Mouse (Mus musculus): ENCODE data around the gene Dixdc1. TPM values are rescaled to one million over a fixed set of nuclear protein-coding genes. Genes with fewer than 3 reads are reported as not detected.

Dixdc1 gene
- polyA plus RNA-seq, 2 experiments = 16.1 to 16.4 TPM

DNA sequence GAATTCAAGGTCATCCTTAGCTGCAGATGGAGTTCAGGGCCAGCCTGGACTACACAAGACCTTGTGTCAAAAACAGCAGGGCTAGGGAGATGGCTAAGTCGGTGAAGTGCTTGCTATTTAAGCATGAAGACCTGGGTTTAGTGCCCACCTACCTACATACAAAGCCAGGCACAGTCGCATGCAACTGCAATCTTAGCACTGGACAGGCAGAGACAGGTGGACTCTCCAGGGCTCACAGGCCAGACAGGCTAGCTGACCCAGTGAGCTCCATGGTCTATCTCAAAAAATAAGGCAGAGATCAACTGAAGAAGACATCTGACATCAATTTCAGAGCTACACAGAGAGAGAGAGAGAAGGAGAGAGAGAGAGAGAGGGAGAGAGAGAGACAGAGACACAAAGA, 15.2 kb downstream of the Dixdc1 start:
- Histone ChIP-seq H3K9me3 (ENCODE audit: control insufficient read depth, low read length) (no peaks in the 10 kb centered on the region), H3K27me3 (ENCODE audit: control insufficient read depth, insufficient read depth, low read length) (no peaks in the 10 kb centered on the region), H3K27ac (replicated peaks; ENCODE audit: low read depth, low read length) (0 out of 2 replicates have a peak overlapping the region, but pooled peaks have one; percentile 13), H3K4me1 (ENCODE audit: control insufficient read depth, insufficient read depth, low read length) (peaks cover 40% of the 10 kb centered on the region), H3K4me3 (replicated peaks; ENCODE audit: low read length) (no peak overlapping the region), H3K9ac (ENCODE audit: low read depth, low read length, severe bottlenecking) (no peak overlapping the region), H3K4me2 (replicated peaks; ENCODE audit: low read depth, low read length, severe bottlenecking) (no peak overlapping the region), H3K36me3 (ENCODE audit: control insufficient read depth, insufficient read depth, low read length) (no peaks in the 10 kb centered on the region)
- no peak for ATAC-seq (ENCODE audit: low FRiP score, low read depth)
- 71% methylated on average over 2 of the region's 2 CpGs for WGBS
- no peak for TF ChIP-seq POLR2A (IDR thresholded peaks at IDR 0.05; ENCODE audit: borderline replicate concordance, extremely low read depth, insufficient read depth, insufficient read length)
- DNase-seq (ENCODE audit: low spot score) = no peak

DNA sequence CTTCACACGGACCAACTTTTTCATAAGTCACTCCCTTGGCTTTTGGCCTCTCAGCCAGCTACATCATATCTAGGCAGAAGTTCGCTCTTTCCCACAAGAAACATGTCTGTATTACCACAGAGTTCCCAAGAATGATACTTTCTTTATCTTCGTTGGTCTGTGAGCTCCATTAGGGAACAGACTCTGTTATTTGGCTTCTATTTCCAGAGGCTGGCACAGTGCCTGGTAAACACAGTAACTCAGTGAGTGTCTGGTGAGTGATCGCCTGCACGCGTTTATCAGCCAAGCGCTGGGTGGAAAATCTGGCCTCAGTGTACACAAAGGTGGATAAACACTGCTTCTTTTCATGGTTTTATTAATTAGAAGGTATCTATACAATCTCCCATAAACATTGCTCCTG, 15.9 kb downstream of the Dixdc1 start:
- no peaks in the 10 kb centered on the region for H3K9me3 ChIP-seq (ENCODE audit: control insufficient read depth, low read length)
- 0 out of 2 replicates have a peak overlapping the region, but pooled peaks have one; percentile 44 for H3K27ac ChIP-seq (replicated peaks; ENCODE audit: low read depth, low read length)
- H3K4me2 ChIP-seq (replicated peaks; ENCODE audit: low read depth, low read length, severe bottlenecking) = 0 out of 2 replicates have a peak overlapping the region, but pooled peaks have one; percentile 0
- peak; percentile 56 for DNase-seq (ENCODE audit: low spot score)
- no peak overlapping the region for H3K4me3 ChIP-seq (replicated peaks; ENCODE audit: low read length)
- no peaks in the 10 kb centered on the region for H3K36me3 ChIP-seq (ENCODE audit: control insufficient read depth, insufficient read depth, low read length)
- TF ChIP-seq POLR2A (IDR thresholded peaks at IDR 0.05; ENCODE audit: borderline replicate concordance, extremely low read depth, insufficient read depth, insufficient read length) = no peak
- peaks cover 40% of the 10 kb centered on the region for H3K4me1 ChIP-seq (ENCODE audit: control insufficient read depth, insufficient read depth, low read length)
- 35% methylated on average over 7 of the region's 7 CpGs for WGBS
- no peak overlapping the region for H3K9ac ChIP-seq (ENCODE audit: low read depth, low read length, severe bottlenecking)
- H3K27me3 ChIP-seq (ENCODE audit: control insufficient read depth, insufficient read depth, low read length) = no peaks in the 10 kb centered on the region
- ATAC-seq (ENCODE audit: low FRiP score, low read depth) = no peak

GRCm38 (mm10) chr9:50722451-50722911, 16.8 kb downstream of the Dixdc1 start:
- H3K4me2 ChIP-seq (replicated peaks; ENCODE audit: low read depth, low read length, severe bottlenecking) = no peak overlapping the region
- no peaks in the 10 kb centered on the region for H3K27me3 ChIP-seq (ENCODE audit: control insufficient read depth, insufficient read depth, low read length)
- no peak overlapping the region for H3K9ac ChIP-seq (ENCODE audit: low read depth, low read length, severe bottlenecking)
- TF ChIP-seq POLR2A (IDR thresholded peaks at IDR 0.05; ENCODE audit: borderline replicate concordance, extremely low read depth, insufficient read depth, insufficient read length) = no peak
- no peaks in the 10 kb centered on the region for H3K9me3 ChIP-seq (ENCODE audit: control insufficient read depth, low read length)
- 45% methylated on average over 8 of the region's 8 CpGs for WGBS
- DNase-seq (ENCODE audit: low spot score) = no peak
- peak; percentile 13; the same call in 1 of the 2 replicates for ATAC-seq (ENCODE audit: low FRiP score, low read depth)
- H3K27ac ChIP-seq (replicated peaks; ENCODE audit: low read depth, low read length) = no peak overlapping the region
- no peaks in the 10 kb centered on the region for H3K36me3 ChIP-seq (ENCODE audit: control insufficient read depth, insufficient read depth, low read length)
- H3K4me1 ChIP-seq (ENCODE audit: control insufficient read depth, insufficient read depth, low read length) = peaks cover 40% of the 10 kb centered on the region
- no peak overlapping the region for H3K4me3 ChIP-seq (replicated peaks; ENCODE audit: low read length)

DNA sequence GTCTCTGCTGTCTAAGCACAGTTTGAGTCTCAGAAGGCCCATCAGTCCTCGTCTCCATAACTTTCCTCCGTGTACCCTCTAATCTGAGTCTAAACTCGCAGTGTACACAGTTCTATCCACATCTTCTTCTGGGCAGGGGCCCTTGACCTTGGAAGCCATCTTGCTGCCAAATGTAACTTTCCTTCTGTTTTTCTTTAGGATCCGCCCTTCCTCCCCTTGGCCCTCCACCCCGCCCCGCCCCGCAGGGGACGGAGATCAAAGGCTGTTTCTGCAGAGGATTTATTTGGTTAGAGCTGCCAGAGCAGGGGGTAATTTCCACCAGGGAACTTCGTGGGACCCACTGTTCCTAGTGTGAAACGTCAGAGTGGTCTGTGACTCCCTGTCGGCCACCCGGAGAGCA, 18.3 kb downstream of the Dixdc1 start:
- no peak for TF ChIP-seq POLR2A (IDR thresholded peaks at IDR 0.05; ENCODE audit: borderline replicate concordance, extremely low read depth, insufficient read depth, insufficient read length)
- Histone ChIP-seq H3K4me1 (ENCODE audit: control insufficient read depth, insufficient read depth, low read length) (peaks cover 30% of the 10 kb centered on the region), H3K27ac (replicated peaks; ENCODE audit: low read depth, low read length) (no peak overlapping the region), H3K4me2 (replicated peaks; ENCODE audit: low read depth, low read length, severe bottlenecking) (no peak overlapping the region), H3K27me3 (ENCODE audit: control insufficient read depth, insufficient read depth, low read length) (no peaks in the 10 kb centered on the region), H3K36me3 (ENCODE audit: control insufficient read depth, insufficient read depth, low read length) (0 out of 2 replicates have a peak, but pooled peaks cover 3% of the 10 kb centered on the region), H3K9ac (ENCODE audit: low read depth, low read length, severe bottlenecking) (no peak overlapping the region), H3K9me3 (ENCODE audit: control insufficient read depth, low read length) (no peaks in the 10 kb centered on the region), H3K4me3 (replicated peaks; ENCODE audit: low read length) (no peak overlapping the region)
- ATAC-seq (ENCODE audit: low FRiP score, low read depth) = no peak
- WGBS = 22% methylated on average over 12 of the region's 12 CpGs
- no peak for DNase-seq (ENCODE audit: low spot score)

GRCm38 (mm10) chr9:50718878-50719277, 20.4 kb downstream of the Dixdc1 start:
- 0 out of 2 replicates have a peak, but pooled peaks cover 5% of the 10 kb centered on the region for H3K36me3 ChIP-seq (ENCODE audit: control insufficient read depth, insufficient read depth, low read length)
- DNase-seq (ENCODE audit: low spot score) = no peak
- TF ChIP-seq POLR2A (IDR thresholded peaks at IDR 0.05; ENCODE audit: borderline replicate concordance, extremely low read depth, insufficient read depth, insufficient read length) = no peak
- no peak overlapping the region for H3K4me2 ChIP-seq (replicated peaks; ENCODE audit: low read depth, low read length, severe bottlenecking)
- no peak overlapping the region for H3K9ac ChIP-seq (ENCODE audit: low read depth, low read length, severe bottlenecking)
- WGBS = 69% methylated on average over 4 of the region's 4 CpGs
- H3K9me3 ChIP-seq (ENCODE audit: control insufficient read depth, low read length) = no peaks in the 10 kb centered on the region
- no peak overlapping the region for H3K4me3 ChIP-seq (replicated peaks; ENCODE audit: low read length)
- H3K4me1 ChIP-seq (ENCODE audit: control insufficient read depth, insufficient read depth, low read length) = peaks cover 20% of the 10 kb centered on the region
- H3K27me3 ChIP-seq (ENCODE audit: control insufficient read depth, insufficient read depth, low read length) = no peaks in the 10 kb centered on the region
- no peak overlapping the region for H3K27ac ChIP-seq (replicated peaks; ENCODE audit: low read depth, low read length)
- no peak for ATAC-seq (ENCODE audit: low FRiP score, low read depth)

Measured in limb, embryonic 14.5 days (tissue).